Mouse (Mus musculus) right cerebral cortex, postnatal 25 days (tissue): ENCODE results near the gene Spsb4.

ENCODE experiments used
- DNase-seq: peaks from one replicate; pipeline ENCODE4 v3.0.0; 2022

Gene Spsb4

DNA sequence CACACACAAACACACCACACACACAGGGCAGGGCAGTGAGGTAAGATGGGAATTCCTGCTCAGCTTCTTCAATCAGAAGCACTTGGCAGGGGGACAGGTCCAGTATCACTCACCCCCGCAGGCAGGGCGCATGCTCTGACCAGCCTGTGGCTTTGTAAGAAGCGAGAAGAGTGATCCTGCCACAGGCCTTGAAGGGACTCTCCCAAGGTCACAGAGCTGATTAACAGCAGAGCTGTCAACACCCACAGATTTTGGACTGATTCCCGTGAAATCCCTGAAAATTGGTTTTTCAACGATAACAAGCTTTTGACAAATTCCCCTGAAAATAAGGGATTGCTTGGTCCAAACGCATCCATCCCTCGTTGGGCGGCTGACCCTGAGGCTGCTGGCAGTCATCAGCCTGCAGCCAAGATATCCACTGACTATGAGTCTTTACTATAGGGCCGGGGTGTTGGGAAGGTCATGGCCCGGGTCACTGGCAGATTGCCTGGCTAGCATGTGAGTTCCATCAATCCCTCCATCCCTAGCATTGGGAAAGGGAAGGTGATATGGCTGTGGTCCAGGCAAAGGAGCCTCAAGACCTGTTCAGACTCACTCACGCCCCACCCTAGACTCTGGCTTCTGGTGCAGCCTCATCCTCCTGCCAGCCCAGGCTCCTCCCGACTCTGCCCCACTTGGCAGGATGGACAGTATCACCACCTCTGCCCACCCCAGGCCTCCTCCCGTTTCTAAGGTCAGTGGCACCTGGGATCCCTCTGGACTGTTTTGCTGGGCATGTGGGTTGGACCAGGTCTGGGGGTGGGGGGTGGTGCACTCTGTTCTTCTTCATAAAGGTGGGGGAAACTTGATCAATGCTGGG is 41.1 kb downstream of the Spsb4 start:
- no peak for DNase-seq

DNA sequence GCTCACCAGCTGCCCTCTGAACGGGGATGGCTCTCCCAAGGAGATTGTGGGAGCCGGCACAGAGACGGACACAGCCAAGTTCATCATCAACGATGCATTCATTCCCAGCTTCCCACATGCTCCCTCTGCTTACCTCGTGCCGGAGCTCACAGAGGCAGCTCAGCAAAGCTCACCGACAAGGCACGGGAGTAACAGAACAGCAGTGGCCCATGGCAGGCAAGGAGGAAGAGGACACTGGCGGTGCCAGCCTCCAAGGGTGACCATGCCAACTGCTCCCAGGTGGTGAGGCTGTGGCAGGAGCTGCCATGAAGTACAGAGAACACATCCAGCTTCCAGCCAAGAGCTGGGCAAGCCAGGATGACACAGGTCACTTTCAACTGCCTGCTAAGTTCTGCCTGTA is 45.6 kb downstream of the Spsb4 start:
- no peak for DNase-seq

DNA sequence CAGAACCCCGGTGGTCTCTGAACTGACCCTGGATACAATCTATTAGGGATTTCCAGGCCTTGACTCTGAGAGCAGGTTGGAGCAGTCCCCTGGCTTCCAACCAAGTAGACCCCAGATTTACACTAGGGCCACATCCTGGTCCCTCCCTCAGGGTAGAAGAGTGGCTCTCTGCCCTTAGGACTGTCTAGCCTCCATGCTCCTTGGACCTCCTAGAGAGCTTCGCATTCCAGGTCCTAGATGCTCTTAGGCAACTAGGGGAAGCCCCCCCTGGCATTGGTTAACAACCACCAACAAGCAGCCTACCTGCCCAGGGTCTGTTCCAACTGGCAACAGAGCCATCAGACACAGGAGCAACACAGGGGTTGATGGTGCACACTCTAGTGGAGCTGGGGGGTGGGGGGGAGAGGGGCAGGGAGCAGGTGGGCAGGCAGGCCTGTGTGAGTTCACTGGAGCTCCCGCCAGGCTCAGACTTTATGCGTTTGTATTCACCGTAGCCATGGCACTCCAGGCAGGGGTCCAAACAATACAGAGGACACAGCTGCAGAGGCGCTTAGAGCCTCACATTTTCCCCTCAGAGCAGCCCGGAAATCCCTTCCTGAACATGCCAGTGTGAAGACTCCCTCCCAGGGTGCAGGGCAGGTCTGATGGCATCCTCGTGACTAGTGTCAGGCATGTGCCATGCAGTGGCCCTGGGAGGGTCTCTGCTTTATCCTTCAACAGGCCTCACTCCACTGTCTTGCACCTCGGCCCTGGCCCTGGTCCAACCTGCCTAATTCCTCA is 46.8 kb downstream of the Spsb4 start:
- DNase-seq = no peak

DNA sequence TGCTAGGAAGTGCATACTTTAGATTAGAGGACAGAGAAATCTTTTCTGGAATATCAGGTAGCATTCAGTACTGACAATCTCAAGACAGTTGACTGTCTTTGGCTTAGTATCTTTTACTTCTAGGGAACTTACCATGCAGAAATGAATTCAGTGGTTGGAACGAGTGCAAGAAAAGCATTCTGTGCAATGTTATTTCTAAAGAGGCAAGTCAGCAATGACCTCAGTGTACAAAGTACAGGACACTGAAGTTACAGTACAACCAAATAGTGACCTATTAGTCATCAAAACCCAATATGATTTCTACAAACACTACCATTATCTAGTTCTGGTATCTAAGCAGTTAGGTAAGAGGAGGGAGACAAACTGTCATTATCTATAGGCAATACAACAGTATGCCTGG is 51.1 kb downstream of the Spsb4 start:
- no peak for DNase-seq

DNA sequence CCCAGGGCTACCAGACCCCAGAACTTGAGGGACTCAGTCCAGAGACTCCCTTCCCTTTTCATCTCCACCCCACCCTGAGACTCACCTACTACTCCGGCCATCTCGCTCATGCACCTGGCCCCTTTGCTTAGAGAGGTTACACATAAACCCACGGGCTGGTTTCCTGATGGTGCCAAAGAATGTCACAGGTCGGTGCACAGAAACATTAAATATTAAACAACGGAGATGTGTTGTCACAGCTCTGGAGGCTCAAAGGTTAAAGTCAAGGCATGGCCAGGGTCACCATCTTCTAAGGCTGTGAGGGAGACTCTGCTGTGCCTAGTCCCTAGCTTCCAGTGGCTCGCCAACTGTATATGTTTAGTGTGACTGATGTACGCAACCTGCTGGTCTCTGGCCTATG is 52.2 kb downstream of the Spsb4 start:
- no peak for DNase-seq

DNA sequence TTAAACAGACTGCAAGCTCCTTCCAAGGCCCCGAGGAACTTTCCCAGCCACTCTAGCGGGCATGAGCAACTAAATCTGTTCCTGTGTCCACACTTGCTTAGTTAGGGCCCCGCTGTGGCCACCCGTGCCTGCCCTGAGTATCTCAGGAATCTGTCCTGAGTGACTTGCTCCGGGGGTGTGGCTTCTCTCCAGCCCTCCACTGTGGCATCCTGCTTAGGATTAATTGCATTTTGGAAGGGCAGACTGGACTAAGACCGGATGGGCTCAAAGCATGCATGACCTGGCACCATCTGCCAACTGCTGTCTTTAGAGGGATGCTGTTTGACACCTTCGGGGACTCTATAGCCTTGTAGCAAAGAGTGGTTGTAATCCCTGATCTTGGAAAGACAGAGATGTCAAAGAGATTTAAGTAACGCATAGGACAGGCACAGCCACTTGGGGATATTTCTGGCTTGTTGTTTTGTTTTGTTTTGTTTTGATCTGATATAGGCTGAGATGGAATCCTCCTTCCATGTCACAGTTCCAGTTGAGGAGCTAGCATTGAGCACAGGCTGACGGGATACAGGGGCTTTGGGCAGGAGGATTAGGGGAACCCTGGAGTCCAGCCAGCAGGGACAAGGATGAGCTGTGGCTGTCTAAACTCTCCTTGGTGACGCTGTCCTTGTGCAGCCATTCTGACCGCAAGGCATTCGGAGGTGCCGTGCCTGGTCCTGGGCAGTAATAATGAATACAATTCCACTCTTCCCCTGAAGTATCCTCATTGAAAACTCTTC is 55.0 kb downstream of the Spsb4 start:
- DNase-seq = no peak

DNA sequence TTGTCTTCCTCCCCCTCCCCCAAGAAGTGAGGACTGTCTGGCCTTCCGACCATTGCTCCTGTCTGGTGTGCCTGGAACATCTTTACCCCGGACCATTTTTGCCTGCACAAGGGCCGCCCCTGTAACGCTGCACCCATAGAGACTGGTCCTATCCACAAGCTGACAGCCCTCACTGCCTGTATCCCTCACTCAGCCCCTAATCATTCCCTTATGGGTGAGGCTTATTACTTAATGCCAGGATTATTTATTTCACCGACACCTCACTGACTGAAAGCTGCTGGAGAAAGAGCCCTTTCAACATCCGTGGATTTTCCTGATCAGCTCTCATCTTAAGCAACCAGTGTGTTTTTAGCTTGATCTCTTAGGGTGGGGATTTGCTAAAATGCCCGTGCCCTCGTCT is 55.9 kb downstream of the Spsb4 start:
- no peak for DNase-seq

DNA sequence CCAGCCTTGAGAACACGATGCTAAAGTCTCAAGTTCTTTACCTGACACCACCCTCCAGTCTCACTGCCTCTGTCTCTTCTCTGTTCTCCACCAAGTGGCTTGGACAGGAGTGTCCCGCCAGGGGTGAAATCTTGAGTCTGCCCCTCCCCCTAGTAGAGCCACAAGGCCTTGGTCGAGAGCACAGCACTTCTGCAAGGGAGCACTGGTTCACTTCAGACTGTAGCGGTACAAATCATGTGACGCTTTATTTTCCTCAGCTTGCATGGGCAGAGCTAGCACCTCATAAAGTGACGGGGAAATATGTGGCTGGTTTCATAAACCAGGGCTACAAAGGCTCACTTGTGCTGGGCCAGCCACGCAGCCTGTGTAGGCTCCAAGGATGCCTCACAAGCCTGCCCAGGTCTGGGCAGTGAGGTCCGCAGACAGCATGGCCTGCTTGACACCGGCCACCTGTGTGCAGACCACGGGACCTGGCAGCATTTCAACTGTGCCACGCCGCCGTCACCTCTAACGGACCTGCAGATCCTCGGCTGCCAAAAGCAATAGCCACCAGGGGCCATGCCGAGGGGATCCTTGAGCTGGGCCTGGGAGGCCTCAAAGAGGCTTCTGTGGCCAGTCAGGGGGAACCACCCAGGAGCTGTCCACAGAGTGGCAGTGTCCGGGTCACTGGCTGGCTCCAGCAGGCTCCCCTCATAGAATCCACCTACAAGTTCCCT is 56.5 kb downstream of the Spsb4 start:
- DNase-seq = no peak

DNA sequence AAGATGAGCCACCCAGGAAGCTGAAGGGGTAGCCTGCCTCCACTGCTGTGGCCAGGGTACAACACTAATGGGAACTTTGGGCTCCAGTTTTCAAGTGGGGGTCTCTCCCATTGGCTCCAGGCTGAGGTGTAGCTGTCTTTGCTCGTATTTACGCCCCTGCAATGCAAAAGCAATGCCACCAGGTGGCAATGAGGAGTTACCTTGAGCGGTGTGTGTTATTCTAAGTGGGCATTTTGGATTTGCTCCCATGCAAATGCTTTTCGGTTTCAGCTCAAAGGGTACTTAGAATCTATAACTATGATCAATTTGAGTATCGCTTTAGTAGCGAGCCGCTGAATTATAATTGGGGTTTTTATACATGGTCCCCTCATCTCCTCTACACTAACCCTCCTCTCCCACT is 57.6 kb downstream of the Spsb4 start:
- no peak for DNase-seq

DNA sequence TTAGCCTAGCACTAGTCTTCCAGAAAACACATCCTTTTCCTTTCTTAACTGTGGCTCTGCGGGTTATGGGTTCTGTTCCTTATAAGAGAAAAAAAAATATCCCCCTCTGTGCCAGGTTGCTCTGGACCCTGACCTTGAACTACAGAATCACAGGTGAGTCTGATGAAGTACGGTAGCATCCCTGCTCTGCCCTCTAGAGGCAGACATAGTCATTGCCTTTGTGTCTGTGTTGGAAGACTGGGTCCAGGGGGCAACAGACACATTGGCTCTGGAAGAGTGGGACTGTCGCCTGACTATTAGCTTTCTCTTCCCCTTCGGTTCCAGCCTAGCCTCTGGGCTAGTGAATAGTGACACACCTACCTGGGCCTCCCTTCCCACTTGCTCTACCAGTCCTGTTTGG is 58.4 kb downstream of the Spsb4 start:
- no peak for DNase-seq

DNA sequence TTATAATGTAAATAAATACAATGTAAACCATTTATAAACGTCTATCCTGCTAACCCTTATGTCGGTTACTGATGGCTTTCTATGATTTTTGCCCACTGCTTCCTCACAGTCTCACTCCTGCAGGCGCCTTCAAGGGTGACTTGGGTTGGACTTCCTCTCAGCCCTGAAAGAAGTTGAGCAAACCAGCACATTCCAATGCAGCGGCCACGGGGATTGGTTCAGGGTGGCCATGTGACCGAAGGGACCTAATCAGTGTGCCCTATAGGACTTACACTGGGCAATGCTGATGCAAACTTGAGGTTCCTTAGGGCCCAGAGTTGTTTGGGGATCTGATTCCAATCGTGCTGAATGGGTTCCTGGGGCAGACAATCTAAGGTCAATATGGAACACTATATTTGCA is 59.2 kb downstream of the Spsb4 start:
- DNase-seq = no peak

DNA sequence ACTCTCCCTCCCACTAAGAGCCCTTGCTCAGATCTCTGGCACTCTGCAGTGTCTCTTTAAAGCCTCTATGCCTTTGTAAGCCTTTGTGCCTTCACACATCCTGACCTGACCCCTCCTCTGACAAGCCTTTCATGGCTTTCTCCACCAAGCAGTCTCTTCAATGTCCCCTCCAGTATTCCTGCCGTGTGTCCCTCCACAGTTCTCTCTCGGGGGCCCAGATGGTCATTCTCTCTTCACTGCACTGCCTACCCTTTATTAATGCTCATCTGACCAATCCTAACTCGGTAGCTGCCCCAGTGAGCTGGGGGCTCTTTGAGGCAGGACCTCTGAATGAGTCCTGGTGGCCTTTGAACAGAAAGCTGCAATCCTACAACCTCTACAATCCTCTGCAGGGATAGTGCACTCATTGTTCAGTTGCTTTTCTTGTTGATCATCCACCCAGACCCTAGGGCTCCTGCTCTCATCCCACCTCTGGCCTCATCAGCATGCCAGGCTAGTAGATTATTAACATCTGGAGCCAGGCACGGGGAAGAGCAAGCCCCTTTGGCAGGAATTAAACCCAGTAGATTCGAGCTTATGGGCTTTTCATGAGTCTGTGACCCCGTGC is 60.5 kb downstream of the Spsb4 start:
- no peak for DNase-seq

DNA sequence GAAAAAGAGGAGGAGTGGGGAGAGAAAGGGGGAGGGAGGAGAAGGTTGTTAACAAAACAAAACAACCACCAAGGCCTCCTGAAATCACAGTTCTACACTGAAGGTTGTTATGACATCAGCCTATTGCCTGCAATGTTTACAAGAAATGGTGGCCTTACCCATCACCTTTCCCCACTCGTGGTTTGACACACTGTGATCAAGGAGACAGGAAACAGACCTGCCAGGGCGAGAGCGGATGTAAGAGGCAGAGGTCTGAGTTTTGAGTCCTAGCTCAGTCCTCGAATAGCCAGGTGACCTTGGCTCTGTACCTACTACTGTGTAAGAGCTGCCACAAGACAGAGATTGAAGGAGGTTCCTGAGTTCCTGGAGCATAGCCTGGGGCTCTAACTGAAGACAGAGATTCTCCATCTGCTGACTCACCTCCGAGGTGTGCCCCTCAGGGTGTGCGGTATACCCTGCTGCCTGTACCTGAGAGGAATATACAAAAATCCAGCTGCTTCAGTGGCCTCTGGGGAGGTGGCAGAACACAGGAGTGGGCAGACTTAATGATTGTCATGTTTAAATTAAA is 61.3 kb downstream of the Spsb4 start:
- no peak for DNase-seq

DNA sequence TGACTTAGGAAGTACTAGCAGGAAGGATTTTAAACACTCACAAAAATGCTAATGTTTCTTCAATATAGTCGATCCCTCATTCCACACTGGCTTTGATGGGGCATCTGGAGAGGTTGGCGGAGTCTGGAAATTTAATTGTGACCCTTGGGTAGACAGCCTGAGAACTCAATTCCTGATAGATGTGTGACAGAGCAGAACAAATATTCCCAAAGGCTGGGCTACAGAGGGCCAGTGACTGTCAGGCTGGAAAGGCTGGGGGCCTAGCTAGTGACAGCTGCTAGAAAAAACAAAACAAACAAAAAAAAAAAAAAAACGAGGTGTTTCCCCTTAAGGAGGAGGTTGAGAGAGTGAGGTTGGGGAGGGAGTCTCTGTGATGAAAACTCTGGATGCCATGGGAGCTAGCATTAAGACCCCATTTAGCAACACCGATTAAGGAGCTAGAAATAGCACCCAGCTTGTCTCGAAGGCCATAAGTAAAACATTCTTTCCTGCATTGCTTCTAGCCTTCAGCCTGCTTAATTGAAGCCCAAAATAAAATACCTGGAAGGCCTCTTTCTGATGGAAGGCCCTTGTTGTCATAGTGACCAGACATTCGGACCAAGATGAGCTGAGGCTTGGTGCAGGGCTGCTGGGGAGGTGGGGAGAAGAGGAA is 61.9 kb downstream of the Spsb4 start:
- DNase-seq = no peak

DNA sequence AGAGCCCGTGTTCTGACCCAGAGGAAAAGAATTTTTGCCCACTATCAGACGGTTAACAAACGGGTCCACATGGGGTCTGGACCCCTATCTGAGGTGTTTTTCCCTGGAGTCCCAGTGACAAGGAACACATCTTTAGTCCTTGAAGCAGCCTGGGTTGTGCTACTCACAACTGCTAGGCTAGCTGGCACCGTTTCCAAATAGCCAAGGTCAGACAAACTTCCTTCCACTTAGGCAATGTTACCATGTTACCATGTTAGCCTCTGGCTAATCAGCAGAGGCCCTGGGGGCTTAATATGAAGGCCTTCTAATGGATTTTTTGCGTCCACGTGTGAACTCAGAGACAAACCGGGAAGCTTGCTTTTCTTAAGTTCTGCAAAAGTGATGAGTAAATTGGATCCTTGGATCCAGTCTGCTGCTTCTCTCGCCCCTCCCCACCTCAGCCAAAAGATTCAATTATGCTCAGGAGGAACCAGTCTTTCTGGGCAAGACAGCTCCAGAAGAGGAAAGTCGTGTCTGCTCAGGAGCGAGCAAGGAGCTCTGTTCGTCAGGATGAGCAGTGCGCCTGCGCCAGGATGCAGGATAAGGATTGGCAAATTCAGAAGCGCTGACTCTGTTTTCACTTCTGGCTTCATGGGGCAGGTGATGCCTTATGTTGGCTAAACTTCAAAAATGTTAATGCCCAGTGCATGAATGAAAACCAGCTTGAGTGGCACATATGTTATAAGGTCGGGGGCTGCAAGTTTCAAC is 64.4 kb downstream of the Spsb4 start:
- no peak for DNase-seq

DNA sequence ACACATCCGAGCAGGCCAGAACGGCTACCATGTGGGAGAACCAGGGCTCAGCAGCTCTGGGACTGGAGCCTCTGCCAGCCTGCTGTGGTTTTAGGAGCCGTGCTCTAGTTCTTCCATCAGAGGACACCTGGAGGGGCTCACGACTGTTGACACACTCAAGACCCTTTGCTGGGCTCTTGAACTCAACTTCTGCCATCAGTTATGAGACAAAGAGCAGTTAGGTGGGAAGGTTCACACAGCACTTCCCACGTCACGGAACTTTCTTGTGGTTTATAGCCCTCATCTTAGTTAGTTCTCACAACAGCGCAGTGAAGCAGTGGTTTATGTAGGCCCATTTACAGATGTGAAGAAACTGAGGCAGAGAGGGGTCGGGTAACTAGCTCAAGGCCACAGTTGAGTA is 65.2 kb downstream of the Spsb4 start:
- DNase-seq = no peak

DNA sequence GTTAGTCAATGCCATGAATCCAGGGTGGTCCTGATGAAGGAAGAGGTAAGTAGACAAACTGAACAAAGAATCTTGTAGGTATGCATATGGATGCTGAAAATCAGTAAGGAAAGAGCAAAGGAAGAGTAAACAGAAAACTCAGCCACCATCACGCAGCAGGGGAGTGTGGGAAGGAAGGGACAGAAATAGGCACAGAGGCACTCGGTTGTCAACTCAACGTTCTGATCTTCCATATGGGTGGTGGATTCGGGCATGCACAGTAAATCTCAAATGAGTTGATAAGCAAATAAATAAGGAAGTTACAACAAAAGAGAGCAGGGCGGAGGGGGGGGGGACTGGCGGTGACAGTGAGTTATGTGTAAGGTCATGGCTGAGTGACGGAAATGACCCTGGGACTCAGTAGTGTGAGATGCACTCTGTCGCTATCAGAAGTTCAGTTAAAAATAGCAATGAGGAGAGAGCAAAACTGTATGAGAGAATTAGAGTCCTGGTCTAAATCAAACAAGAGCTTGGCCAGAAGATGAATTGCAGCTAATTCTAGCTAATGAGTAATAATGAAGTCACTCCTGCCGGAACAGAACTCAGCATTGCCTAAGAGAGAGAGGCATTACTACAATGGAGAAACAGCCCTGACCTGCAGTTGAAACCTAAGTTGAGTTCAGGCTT is 66.2 kb downstream of the Spsb4 start:
- DNase-seq = no peak

DNA sequence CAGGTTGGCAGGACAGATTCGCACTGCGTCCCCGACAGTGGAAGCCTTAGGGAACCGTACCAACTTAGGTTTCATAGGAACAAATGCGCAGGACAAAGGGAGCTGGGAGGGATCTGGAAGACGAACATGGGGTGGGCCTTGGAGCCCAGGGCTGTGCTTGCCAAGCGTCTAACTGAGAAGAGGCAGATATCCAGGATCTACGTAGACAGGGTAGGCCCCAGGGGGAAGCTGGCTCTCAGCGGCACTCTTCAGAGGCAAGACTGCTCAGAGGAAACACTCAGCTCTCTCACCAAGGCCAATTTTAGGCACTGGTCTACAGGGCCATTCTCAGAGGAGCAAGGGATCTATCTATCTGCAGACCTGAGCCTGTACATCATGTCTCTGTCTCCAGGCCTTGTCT is 69.1 kb downstream of the Spsb4 start:
- no peak for DNase-seq

DNA sequence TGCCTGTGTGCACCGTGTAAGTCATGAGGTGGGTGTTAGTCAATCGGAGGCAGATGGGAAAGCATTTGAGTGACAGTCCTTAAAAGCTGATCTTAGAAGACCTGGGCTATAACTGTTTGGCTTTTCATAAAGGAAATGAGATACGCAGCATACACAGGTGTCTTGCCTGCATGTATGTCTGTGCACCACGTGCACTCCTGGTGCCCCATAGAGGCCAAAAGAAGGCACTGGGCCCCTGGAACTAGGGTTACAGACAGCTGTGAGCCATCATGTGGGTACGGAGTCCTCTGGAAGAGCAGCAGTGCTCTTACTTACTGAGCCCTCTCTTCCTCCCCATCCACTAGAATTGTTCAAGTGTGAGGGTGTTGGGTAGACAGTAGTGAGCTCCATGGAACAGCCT is 70.1 kb downstream of the Spsb4 start:
- DNase-seq = no peak

DNA sequence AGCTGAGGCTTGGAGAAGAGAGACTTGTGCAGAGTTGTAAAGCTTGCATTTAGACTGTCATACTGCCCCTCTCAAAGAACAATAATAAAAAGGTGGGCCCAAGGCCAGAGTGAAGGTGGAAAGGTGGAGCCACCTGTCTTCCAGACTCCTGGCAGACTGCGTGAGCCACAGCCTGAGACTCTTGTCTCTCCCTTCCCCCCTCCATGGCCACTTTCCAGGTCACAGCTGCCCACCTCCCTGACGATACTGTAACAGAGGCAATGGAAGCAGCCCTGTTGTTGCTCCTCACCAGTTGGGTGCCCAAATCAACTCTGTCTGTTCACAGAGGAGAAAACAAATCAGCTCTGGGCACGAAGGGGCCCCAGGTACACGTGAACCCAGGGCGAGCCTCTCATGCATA is 71.5 kb downstream of the Spsb4 start:
- no peak for DNase-seq
